9 mouse cellular contexts compared by ENCODE assay signal in the genomic region with DNA sequence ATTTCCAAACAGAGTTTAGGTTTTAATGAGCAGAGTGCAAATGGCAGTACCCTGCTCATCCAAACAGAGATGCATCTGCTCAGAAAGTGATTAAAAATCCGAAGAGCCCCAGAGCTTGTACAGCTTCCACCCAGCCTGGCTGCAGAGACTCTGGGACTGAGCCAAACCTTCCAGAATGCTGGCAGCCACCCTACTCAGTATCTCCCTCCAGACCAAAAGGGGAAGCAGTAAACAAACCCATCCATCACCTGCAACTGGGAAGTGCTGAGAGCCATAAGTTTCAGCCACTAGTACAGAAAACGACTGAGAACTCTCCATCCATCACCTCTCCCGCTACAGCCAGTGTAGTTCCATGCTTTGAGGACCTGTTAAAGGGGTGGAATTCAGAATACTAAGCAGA. TPM values are rescaled to one million over a fixed set of nuclear protein-coding genes. Genes with fewer than 3 reads are reported as not detected.
DNase-seq lines count a peak whose midpoint lies in the region; ATAC-seq and TF ChIP-seq lines count a peak whose summit lies in the region.
"Had no signal": no experiment of that assay in that cellular context is flagged by ENCODE, and none has a peak within 500 bp of the region (broad histone marks: within the 10 kb centered on the region; RNA-seq: fewer than 3 reads in every experiment).

No protein-coding gene starts in this region.

- no peaks in the 10 kb centered on the region for H3K9me3 ChIP-seq in forebrain, embryonic 14.5 days (replicated peaks; ENCODE audit: control insufficient read depth, low read length)
- no peaks in the 10 kb centered on the region for H3K9me3 ChIP-seq in midbrain, postnatal 0 days (ENCODE audit: low read length)

- no peak for TF ChIP-seq CTCF in midbrain, postnatal 0 days (IDR thresholded peaks at IDR 0.05)

- no peak overlapping the region for H3K4me2 ChIP-seq in forebrain, embryonic 14.5 days (ENCODE audit: low read length)
- H3K4me2 ChIP-seq in midbrain, postnatal 0 days (ENCODE audit: low read depth, low read length, poor library complexity, severe bottlenecking): no peak overlapping the region

- DNase-seq in MEL-GATA-1-ER (ENCODE audit: extremely low read depth, low read depth): peak; percentile 14
- DNase-seq in adrenal gland, postnatal 4 days (ENCODE audit: low spot score in 2 of 2): peak; percentile 4 to 29
- DNase-seq in forebrain, embryonic 14.5 days (ENCODE audit: low spot score): peak; percentile 80
- DNase-seq in heart, postnatal 4 days: peak; percentile 75
- DNase-seq in layer of hippocampus, adult 9-11 months: peak; percentile 55
- DNase-seq in midbrain, postnatal 0 days (ENCODE audit: low spot score): peak; percentile 87
- no peak for DNase-seq in retina, postnatal 1 day
- no peak for DNase-seq in retina, embryonic 14.5 days (ENCODE audit: low spot score)

- no peak overlapping the region for H3K9ac ChIP-seq in forebrain, embryonic 14.5 days (ENCODE audit: low read length)
- no peak overlapping the region for H3K9ac ChIP-seq in midbrain, postnatal 0 days (replicated peaks; ENCODE audit: low read length, poor library complexity, severe bottlenecking)

- H3K27ac ChIP-seq in forebrain, embryonic 14.5 days (ENCODE audit: low read depth, low read length): peak overlapping the region; percentile 66; the same call in 1 of the 2 replicates
- H3K27ac ChIP-seq in midbrain, postnatal 0 days (ENCODE audit: low read depth, low read length): peak overlapping the region; percentile 7; the same call in 1 of the 2 replicates

- WGBS in forebrain, embryonic 14.5 days: 11% methylated on average over 3 of the region's 3 CpGs
- 16% methylated on average over 3 of the region's 3 CpGs for WGBS in midbrain, postnatal 0 days

- peak; percentile 63 for ATAC-seq in forebrain, embryonic 14.5 days
- no peak for ATAC-seq in midbrain, postnatal 0 days (ENCODE audit: low FRiP score)

- no peaks in the 10 kb centered on the region for H3K36me3 ChIP-seq in forebrain, embryonic 14.5 days (ENCODE audit: control insufficient read depth, insufficient read depth, low read length)
- H3K36me3 ChIP-seq in midbrain, postnatal 0 days (ENCODE audit: insufficient read depth, low read length): no peaks in the 10 kb centered on the region

- no peaks in the 10 kb centered on the region for H3K27me3 ChIP-seq in forebrain, embryonic 14.5 days (replicated peaks; ENCODE audit: control insufficient read depth, insufficient read depth, low read length)
- H3K27me3 ChIP-seq in midbrain, postnatal 0 days (ENCODE audit: insufficient read depth, low read length): no peaks in the 10 kb centered on the region

- no peak overlapping the region for H3K4me3 ChIP-seq in forebrain, embryonic 14.5 days (ENCODE audit: low read depth, low read length)
- H3K4me3 ChIP-seq in midbrain, postnatal 0 days (ENCODE audit: low read depth, low read length): no peak overlapping the region

- H3K4me1 ChIP-seq in forebrain, embryonic 14.5 days (ENCODE audit: control insufficient read depth, insufficient read depth, low read length): peaks cover 21% of the 10 kb centered on the region
- H3K4me1 ChIP-seq in midbrain, postnatal 0 days (ENCODE audit: insufficient read depth, low read length): peaks cover 5% of the 10 kb centered on the region; the same call in 1 of the 2 replicates

RNA-seq across cellular contexts. Expression of gene Gm21962, which starts 9.6 kb away (rescaled TPM):
- total RNA-seq in adrenal gland, postnatal 4 days (2021): not detected
- not detected in 2 replicates for polyA plus RNA-seq in forebrain, embryonic 14.5 days (2014; fragmentation: Nextera tagmentation; extraction: Ambion mirVana)
- not detected for total RNA-seq in heart, postnatal 4 days (2021)
- not detected in 2 replicates for total RNA-seq in midbrain, postnatal 0 days (2014; rRNA removed)
- polyA plus RNA-seq in midbrain, postnatal 0 days (2015; fragmentation: Nextera tagmentation; extraction: Ambion mirVana): not detected in 2 replicates
- total RNA-seq: left cerebral cortex, adult 8-10 months had no signal

RNA-seq across cellular contexts. Expression of gene Ddit4l, which starts 59.5 kb away (rescaled TPM):
- total RNA-seq in adrenal gland, postnatal 4 days (2021): 1 to 10 TPM; 2.8 to 3.8 TPM
- 8.3 and 10.8 TPM in 2 replicates for polyA plus RNA-seq in forebrain, embryonic 14.5 days (2014; fragmentation: Nextera tagmentation; extraction: Ambion mirVana)
- total RNA-seq in heart, postnatal 4 days (2021): 1 to 10 TPM; 3.6 to 4.2 TPM
- 1.3 and 3.5 TPM in 2 replicates for total RNA-seq in midbrain, postnatal 0 days (2014; rRNA removed)
- 3.8 and 4.0 TPM in 2 replicates for polyA plus RNA-seq in midbrain, postnatal 0 days (2015; fragmentation: Nextera tagmentation; extraction: Ambion mirVana)

Comparison
In these comparisons a context has a peak if more than half of its experiments do, and no peak if none do; other contexts are left out.
1. DNase-seq: peak in MEL-GATA-1-ER (single experiment), adrenal gland, postnatal 4 days (2 of 2), forebrain, embryonic 14.5 days (single experiment), heart, postnatal 4 days (single experiment), layer of hippocampus, adult 9-11 months (single experiment) and midbrain, postnatal 0 days (single experiment); none in retina, postnatal 1 day (single experiment) and retina, embryonic 14.5 days (single experiment).